Mouse (Mus musculus) granulocyte monocyte progenitor cell, adult 5-6 weeks (primary cell): ENCODE measurements at regions not wholly inside any gene's neighbourhood (a gene's known extent, or its start where the extent isn't known, plus 50 kb on each side); places are given as distances from the start of the nearest gene placed in this dataset.
"Not testable (repeated sequence)": the region's sequence is repeated elsewhere in the genome, so short reads cannot be mapped to it uniquely, and the experiment has no call there.

Source experiments
- ATAC-seq: replicated peaks from 2 replicates; pipeline ENCODE4 v1.8.0; 2016; ENCODE audit warnings: mild to moderate bottlenecking, moderate TSS enrichment, inconsistent platforms; ENCODE audit not compliant: poor library complexity, severe bottlenecking

- not testable (repeated sequence) for ATAC-seq
Measured at GRCm38 (mm10) chr12:3188734-3189275, 121.0 kb downstream of the Rab10 start.

DNA sequence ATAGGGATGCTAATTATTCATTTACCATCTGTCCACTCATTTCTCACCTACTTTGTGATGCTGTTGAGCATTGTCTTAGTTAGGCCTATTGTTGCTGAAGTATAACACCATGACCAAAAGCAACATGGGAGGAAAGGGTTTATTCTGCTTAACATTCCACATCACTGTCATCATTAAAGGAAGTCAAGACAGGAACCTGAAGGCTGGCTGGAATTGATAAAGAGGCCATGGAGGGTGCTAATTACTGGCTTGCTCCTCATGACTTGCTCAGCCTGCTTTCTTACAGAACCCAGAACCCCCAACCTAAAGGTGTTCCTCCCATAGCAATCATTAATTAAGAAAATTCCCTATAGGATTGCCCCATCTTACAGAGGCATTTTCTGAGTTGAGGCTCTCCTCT lies 121.6 kb downstream of the Rab10 start:
- ATAC-seq = no peak

DNA sequence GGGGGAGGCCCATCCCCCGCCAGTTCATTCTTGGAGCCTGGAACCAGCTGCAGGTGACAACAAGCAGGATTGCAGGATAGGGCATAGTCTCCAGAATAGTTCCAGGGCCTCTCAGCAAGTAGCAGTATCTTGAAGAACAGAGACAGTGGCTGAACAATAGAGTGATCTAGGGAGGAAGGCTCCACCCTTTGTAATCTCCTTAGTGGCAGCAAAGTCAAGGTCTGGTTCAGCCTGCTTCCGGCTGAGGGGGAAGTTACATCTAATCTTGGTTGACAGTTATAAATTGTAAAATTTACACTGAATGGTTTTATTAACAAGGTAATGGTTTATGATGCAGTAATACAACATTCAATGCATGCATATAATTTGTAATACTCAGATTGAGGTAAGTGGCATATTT lies 136.4 kb downstream of the Rab10 start:
- no peak for ATAC-seq

GRCm38 (mm10) chr12:3169705-3170287 lies 140.0 kb downstream of the Rab10 start:
- ATAC-seq = not testable (repeated sequence)

GRCm38 (mm10) chr12:3161666-3162065 lies 148.1 kb downstream of the Rab10 start:
- ATAC-seq = not testable (repeated sequence)

- peak; percentile 55; the same call in 1 of the 2 replicates for ATAC-seq
Measured at GRCm38 (mm10) chr12:3158771-3159170, 151.0 kb downstream of the Rab10 start.

DNA sequence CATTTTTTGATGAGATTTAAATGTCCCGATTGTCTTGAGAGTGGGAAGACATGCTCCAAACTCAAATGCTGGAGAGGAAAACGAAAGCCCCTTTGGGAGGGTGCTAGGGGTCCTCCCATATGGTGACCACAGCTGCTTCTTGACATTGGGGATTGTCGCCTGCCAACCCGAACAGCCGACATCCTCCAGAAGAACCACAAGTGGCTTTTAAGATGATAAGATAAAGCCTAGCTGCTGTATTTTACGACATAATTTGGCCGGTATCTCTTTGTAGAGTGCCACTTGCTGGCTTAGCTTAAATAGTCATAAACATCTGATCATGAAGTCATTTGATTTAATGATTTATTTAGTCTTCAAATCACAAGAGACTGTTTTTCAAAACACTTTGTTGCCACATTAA lies 156.1 kb downstream of the Rab10 start:
- not testable (repeated sequence) for ATAC-seq

- not testable (repeated sequence) for ATAC-seq
Measured at GRCm38 (mm10) chr12:3132553-3132952, 177.2 kb downstream of the Rab10 start.

DNA sequence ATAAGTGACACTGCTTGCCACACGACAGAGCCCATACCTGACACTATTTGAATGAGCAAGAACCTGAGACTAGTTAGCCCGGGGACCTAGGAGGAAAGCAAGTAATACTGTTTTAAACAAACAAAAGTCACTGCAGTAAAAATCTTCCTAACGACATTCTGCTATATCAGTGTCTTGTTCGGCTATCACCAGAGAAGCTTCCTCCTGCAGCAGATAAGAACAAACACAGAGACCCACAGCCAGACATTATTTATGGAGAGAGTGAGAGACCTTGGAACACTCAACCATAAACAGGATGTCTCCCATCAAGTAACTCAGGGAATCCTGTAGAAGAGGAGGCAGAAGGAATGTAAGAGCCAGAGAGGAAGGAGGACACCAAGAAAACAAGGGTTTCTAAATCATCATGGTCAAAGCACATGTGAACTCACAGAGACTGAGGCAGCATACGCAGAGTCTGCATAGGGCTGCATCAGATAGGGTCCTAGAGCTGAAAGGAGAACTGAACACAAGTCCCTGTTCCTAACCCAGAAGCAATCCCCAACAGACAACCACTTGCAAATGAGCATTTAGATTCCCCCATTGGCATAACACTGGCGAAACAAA lies 178.5 kb downstream of the Rab10 start:
- not testable (repeated sequence) for ATAC-seq

GRCm38 (mm10) chr12:3127336-3127735 lies 182.4 kb downstream of the Rab10 start:
- ATAC-seq = not testable (repeated sequence)

GRCm38 (mm10) chr12:3124036-3124435 lies 185.7 kb downstream of the Rab10 start:
- ATAC-seq = no peak

GRCm38 (mm10) chr12:3110589-3110988 lies 199.2 kb downstream of the Rab10 start:
- ATAC-seq = peak; percentile 58

DNA sequence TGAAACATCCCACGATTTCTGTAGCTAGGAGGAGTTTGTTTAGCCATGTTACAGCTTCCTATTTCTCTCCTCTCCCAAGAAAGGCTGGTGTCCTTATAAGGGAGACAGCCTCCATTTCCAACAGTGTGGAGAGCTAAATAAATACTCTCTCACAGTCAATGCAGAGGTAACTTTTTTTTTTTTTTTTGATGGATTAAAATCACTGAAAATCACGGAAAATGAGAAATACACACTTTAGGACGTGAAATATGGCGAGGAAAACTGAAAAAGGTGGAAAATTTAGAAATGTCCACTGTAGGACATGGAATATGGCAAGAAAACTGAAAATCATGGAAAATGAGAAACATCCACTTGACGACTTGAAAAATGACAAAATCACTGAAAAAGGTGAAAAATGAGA lies 200.1 kb downstream of the Rab10 start:
- not testable (repeated sequence) for ATAC-seq

GRCm38 (mm10) chr12:3101963-3102362 lies 207.8 kb downstream of the Rab10 start:
- ATAC-seq = not testable (repeated sequence)

GRCm38 (mm10) chr12:3098175-3098574 lies 211.6 kb downstream of the Rab10 start:
- ATAC-seq = peak; percentile 92

GRCm38 (mm10) chr12:3094509-3094908 lies 215.3 kb downstream of the Rab10 start:
- ATAC-seq = no peak

GRCm38 (mm10) chr12:3092974-3093373 lies 216.8 kb downstream of the Rab10 start:
- ATAC-seq = not testable (repeated sequence)

DNA sequence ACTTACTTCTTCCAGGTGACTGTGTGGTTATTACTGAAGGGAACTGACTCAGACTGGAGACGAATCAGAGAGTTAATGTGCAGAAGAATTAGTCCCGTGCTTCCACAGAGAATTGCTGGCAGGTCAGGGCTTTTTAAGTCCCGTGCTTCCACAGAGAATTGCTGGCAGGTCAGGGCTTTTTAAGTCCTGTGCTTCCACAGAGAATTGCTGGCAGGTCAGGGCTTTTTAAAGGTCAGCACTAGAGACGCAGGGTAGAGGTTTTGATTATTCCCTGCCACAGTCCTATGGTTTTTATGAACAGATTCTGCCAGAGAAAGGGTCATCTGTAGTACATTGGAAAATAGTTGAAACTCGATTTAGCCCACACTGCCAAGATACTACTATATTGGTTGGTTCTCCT lies 260.2 kb downstream of the Rab10 start:
- not testable (repeated sequence) for ATAC-seq

DNA sequence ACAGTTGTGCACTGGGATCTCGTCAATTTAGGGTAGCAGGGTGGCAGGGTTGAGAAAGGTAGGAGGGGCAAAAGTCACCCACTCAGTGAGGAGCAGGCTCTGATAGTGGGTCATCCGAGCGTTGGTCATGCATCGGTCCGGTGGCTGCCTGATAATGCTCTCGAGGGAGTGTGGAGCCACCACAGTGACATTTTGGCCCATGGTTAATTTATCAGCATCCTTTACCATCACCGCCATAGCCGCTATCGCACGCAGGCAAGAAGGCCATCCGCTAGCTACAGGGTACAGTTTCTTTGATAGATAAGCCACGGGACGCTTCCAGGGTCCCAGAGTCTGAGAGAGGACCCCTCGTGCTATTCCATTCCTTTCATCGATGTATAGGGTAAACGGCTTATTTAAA lies 291.3 kb downstream of the Rab10 start:
- ATAC-seq = not testable (repeated sequence)

DNA sequence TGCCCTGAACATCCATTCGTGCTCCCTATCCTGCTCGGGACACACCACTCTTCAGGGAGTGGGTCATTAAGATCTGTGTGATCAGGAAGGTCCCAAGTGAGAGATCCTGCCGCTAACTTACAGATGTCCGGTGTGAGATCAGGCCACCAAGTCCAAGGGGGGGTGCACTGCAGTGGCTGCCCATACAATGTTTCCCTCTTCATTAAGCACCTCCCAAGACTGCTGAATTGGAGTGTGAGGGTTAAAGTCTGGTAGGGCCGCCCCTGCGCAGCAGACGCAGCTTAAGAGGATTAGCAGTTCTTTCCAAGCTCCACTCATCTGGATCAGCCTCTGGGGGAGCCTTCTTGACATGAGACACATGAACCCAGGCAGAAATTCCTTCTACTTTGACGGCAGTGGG lies 293.0 kb downstream of the Rab10 start:
- ATAC-seq = not testable (repeated sequence)
